Mouse (Mus musculus): ENCODE measurements around the gene Grin2d. TPM values are rescaled to one million over a fixed set of nuclear protein-coding genes. Genes with fewer than 3 reads are reported as not detected.
A peak's percentile ranks its signal among the peaks of the same experiment; 100 is the strongest.
"Not testable (repeated sequence)": the region's sequence is repeated elsewhere in the genome, so short reads cannot be mapped to it uniquely, and the experiment has no call there.

Gene Grin2d
- polyA plus RNA-seq (2016; fragmentation: Nextera tagmentation; extraction: Ambion mirVana), result 0.37 and 0.42 TPM in 2 replicates

GRCm38 (mm10) chr7:45878278-45878677 lies at the start of gene Grin2d:
Gene Grin2d (minus strand): TSS chr7:45878378.
- H3K9ac ChIP-seq; H3K27me3 ChIP-seq (replicated peaks); H3K4me2 ChIP-seq; ATAC-seq (ENCODE audit: insufficient number of reproducible peaks, low FRiP score); H3K9me3 ChIP-seq (replicated peaks); H3K27ac ChIP-seq (ENCODE audit: poor library complexity, severe bottlenecking); H3K4me3 ChIP-seq: not testable (repeated sequence)
- peaks cover 88% of the 10 kb centered on the region for H3K36me3 ChIP-seq
- peaks cover 17% of the 10 kb centered on the region for H3K4me1 ChIP-seq (replicated peaks)
- 83% methylated on average over 1 of the region's 1 CpGs for WGBS

GRCm38 (mm10) chr7:45924429-45924816 lies 46.2 kb upstream of the Grin2d start:
- 8% methylated on average over 14 of the region's 14 CpGs for WGBS
- H3K27me3 ChIP-seq (replicated peaks), result peaks cover 25% of the 10 kb centered on the region
- ATAC-seq (ENCODE audit: insufficient number of reproducible peaks, low FRiP score), result no peak
- H3K4me1 ChIP-seq (replicated peaks), result peaks cover 36% of the 10 kb centered on the region
- peak overlapping the region; percentile 51 for H3K4me3 ChIP-seq
- H3K9me3 ChIP-seq (replicated peaks), result peaks cover 16% of the 10 kb centered on the region
- H3K27ac ChIP-seq (ENCODE audit: poor library complexity, severe bottlenecking), result peak overlapping the region; percentile 90; the same call in 1 of the 2 replicates
- H3K4me2 ChIP-seq, result peak overlapping the region; percentile 71
- no peaks in the 10 kb centered on the region for H3K36me3 ChIP-seq
- peak overlapping the region; percentile 64 for H3K9ac ChIP-seq

GRCm38 (mm10) chr7:45923762-45924428 lies 45.7 kb upstream of the Grin2d start, which contains the start of gene Ccdc114:
Gene Ccdc114 (plus strand): TSS chr7:45924072.
- Histone ChIP-seq H3K27me3 (replicated peaks) (peaks cover 20% of the 10 kb centered on the region), H3K4me1 (replicated peaks) (peaks cover 41% of the 10 kb centered on the region), H3K9me3 (replicated peaks) (peaks cover 16% of the 10 kb centered on the region), H3K9ac (peak within 1 kb of the TSS; percentile 64), H3K36me3 (no peaks in the 10 kb centered on the region), H3K4me2 (peak within 1 kb of the TSS; percentile 71), H3K4me3 (peak within 1 kb of the TSS; percentile 51), H3K27ac (ENCODE audit: poor library complexity, severe bottlenecking) (peak within 1 kb of the TSS; percentile 90)
- ATAC-seq (ENCODE audit: insufficient number of reproducible peaks, low FRiP score), result peak; percentile 71
- 3% methylated on average over 24 of the region's 24 CpGs for WGBS

GRCm38 (mm10) chr7:45922928-45923761 lies 45.0 kb upstream of the Grin2d start:
- Histone ChIP-seq H3K27me3 (replicated peaks) (peaks cover 13% of the 10 kb centered on the region), H3K4me3 (peak overlapping the region; percentile 51), H3K4me2 (peak overlapping the region; percentile 71), H3K9me3 (replicated peaks) (peaks cover 16% of the 10 kb centered on the region), H3K9ac (peak overlapping the region; percentile 45), H3K27ac (ENCODE audit: poor library complexity, severe bottlenecking) (peak overlapping the region; percentile 90), H3K4me1 (replicated peaks) (peaks cover 41% of the 10 kb centered on the region), H3K36me3 (0 out of 2 replicates have a peak, but pooled peaks cover under 1% of the 10 kb centered on the region)
- under 1% methylated on average over 37 of the region's 37 CpGs for WGBS
- peak; percentile 85 for ATAC-seq (ENCODE audit: insufficient number of reproducible peaks, low FRiP score)

GRCm38 (mm10) chr7:45921950-45922600 lies 43.9 kb upstream of the Grin2d start:
- Histone ChIP-seq H3K36me3 (0 out of 2 replicates have a peak, but pooled peaks cover 3% of the 10 kb centered on the region), H3K27me3 (replicated peaks) (peaks cover 3% of the 10 kb centered on the region; the same call in 1 of the 2 replicates), H3K4me3 (no peak overlapping the region), H3K4me2 (peak overlapping the region; percentile 71), H3K9ac (no peak overlapping the region), H3K4me1 (replicated peaks) (peaks cover 48% of the 10 kb centered on the region), H3K9me3 (replicated peaks) (peaks cover 9% of the 10 kb centered on the region), H3K27ac (ENCODE audit: poor library complexity, severe bottlenecking) (peak overlapping the region; percentile 90)
- no peak for ATAC-seq (ENCODE audit: insufficient number of reproducible peaks, low FRiP score)
- WGBS, result 82% methylated on average over 12 of the region's 12 CpGs

GRCm38 (mm10) chr7:45921242-45921621 lies 43.1 kb upstream of the Grin2d start, which contains the start of gene Emp3:
Gene Emp3 (minus strand): TSS chr7:45921404.
- no peak for ATAC-seq (ENCODE audit: insufficient number of reproducible peaks, low FRiP score)
- no peaks in the 10 kb centered on the region for H3K27me3 ChIP-seq (replicated peaks)
- WGBS, result 31% methylated on average over 9 of the region's 9 CpGs
- H3K27ac ChIP-seq (ENCODE audit: poor library complexity, severe bottlenecking), result peak within 1 kb of the TSS; percentile 90
- peak within 1 kb of the TSS; percentile 71 for H3K9ac ChIP-seq
- 0 out of 2 replicates have a peak, but pooled peaks cover 3% of the 10 kb centered on the region for H3K36me3 ChIP-seq
- peaks cover 54% of the 10 kb centered on the region for H3K4me1 ChIP-seq (replicated peaks)
- H3K9me3 ChIP-seq (replicated peaks), result peaks cover 6% of the 10 kb centered on the region; the same call in 1 of the 2 replicates
- peak within 1 kb of the TSS; percentile 49 for H3K4me3 ChIP-seq
- H3K4me2 ChIP-seq, result peak within 1 kb of the TSS; percentile 68

- Histone ChIP-seq H3K9me3 (replicated peaks) (peaks cover 6% of the 10 kb centered on the region; the same call in 1 of the 2 replicates), H3K4me3 (peak overlapping the region; percentile 49), H3K27ac (ENCODE audit: poor library complexity, severe bottlenecking) (peak overlapping the region; percentile 73), H3K4me2 (peak overlapping the region; percentile 68), H3K9ac (peak overlapping the region; percentile 71), H3K27me3 (replicated peaks) (no peaks in the 10 kb centered on the region), H3K4me1 (replicated peaks) (peaks cover 58% of the 10 kb centered on the region), H3K36me3 (0 out of 2 replicates have a peak, but pooled peaks cover 3% of the 10 kb centered on the region)
- 26% methylated on average over 9 of the region's 9 CpGs for WGBS
- no peak for ATAC-seq (ENCODE audit: insufficient number of reproducible peaks, low FRiP score)
These were observed 42.5 kb upstream of the Grin2d start for GRCm38 (mm10) chr7:45920583-45921241.

- WGBS, result 67% methylated on average over 4 of the region's 4 CpGs
- ATAC-seq (ENCODE audit: insufficient number of reproducible peaks, low FRiP score), result no peak
- Histone ChIP-seq H3K36me3 (peaks cover 5% of the 10 kb centered on the region; the same call in 1 of the 2 replicates), H3K4me2 (peak overlapping the region; percentile 68), H3K4me3 (peak overlapping the region; percentile 49), H3K27me3 (replicated peaks) (no peaks in the 10 kb centered on the region), H3K9me3 (replicated peaks) (no peaks in the 10 kb centered on the region), H3K27ac (ENCODE audit: poor library complexity, severe bottlenecking) (no peak overlapping the region), H3K9ac (peak overlapping the region; percentile 71), H3K4me1 (replicated peaks) (peaks cover 58% of the 10 kb centered on the region)
These were observed 41.6 kb upstream of the Grin2d start for GRCm38 (mm10) chr7:45919761-45920160.

- no peak for ATAC-seq (ENCODE audit: insufficient number of reproducible peaks, low FRiP score)
- Histone ChIP-seq H3K36me3 (peaks cover 6% of the 10 kb centered on the region; the same call in 1 of the 2 replicates), H3K4me3 (no peak overlapping the region), H3K9me3 (replicated peaks) (no peaks in the 10 kb centered on the region), H3K4me2 (peak overlapping the region; percentile 68), H3K27ac (ENCODE audit: poor library complexity, severe bottlenecking) (no peak overlapping the region), H3K27me3 (replicated peaks) (no peaks in the 10 kb centered on the region), H3K4me1 (replicated peaks) (peaks cover 52% of the 10 kb centered on the region), H3K9ac (no peak overlapping the region)
- WGBS, result 60% methylated on average over 14 of the region's 14 CpGs
These were observed 41.0 kb upstream of the Grin2d start for GRCm38 (mm10) chr7:45919083-45919671.

GRCm38 (mm10) chr7:45917926-45918325 lies 39.7 kb upstream of the Grin2d start:
- H3K4me2 ChIP-seq, result no peak overlapping the region

More at GRCm38 (mm10) chr7:45917926-45918325, 39.7 kb upstream of the Grin2d start:
- Histone ChIP-seq H3K4me1 (replicated peaks) (peaks cover 48% of the 10 kb centered on the region), H3K4me3 (no peak overlapping the region), H3K9ac (no peak overlapping the region; the same call in 1 of the 2 replicates), H3K27ac (ENCODE audit: poor library complexity, severe bottlenecking) (no peak overlapping the region), H3K36me3 (peaks cover 17% of the 10 kb centered on the region), H3K9me3 (replicated peaks) (no peaks in the 10 kb centered on the region), H3K27me3 (replicated peaks) (no peaks in the 10 kb centered on the region)
- no peak for ATAC-seq (ENCODE audit: insufficient number of reproducible peaks, low FRiP score)
- WGBS, result 82% methylated on average over 15 of the region's 15 CpGs
